Mouse (Mus musculus): ENCODE data around the gene Tmem50b. TPM values are rescaled to one million over a fixed set of nuclear protein-coding genes. Genes with fewer than 3 reads are reported as not detected.
A peak's percentile ranks its signal among the peaks of the same experiment; 100 is the strongest.

Tmem50b gene
- polyA plus RNA-seq, 1 experiment from 2014 or later, result 131 TPM

- H3K9ac ChIP-seq (ENCODE audit: low read depth, low read length), result no peak overlapping the region
- no peaks in the 10 kb centered on the region for H3K27me3 ChIP-seq (replicated peaks; ENCODE audit: control insufficient read depth, insufficient read depth, low read length)
- H3K4me3 ChIP-seq (ENCODE audit: low read length), result no peak overlapping the region
- H3K4me2 ChIP-seq (ENCODE audit: low read length), result no peak overlapping the region
- no peak for ATAC-seq
- no peak overlapping the region for H3K27ac ChIP-seq (ENCODE audit: low read depth, low read length)
- no peaks in the 10 kb centered on the region for H3K4me1 ChIP-seq (ENCODE audit: control insufficient read depth, insufficient read depth, low read depth, low read length)
- WGBS, result 74% methylated on average over 38 of the region's 38 CpGs
- no peaks in the 10 kb centered on the region for H3K9me3 ChIP-seq (ENCODE audit: control insufficient read depth, low read length)
- peaks cover 5% of the 10 kb centered on the region; the same call in 1 of the 2 replicates for H3K36me3 ChIP-seq (ENCODE audit: control insufficient read depth, insufficient read depth, low read length)
Measured at GRCm38 (mm10) chr16:91561541-91562457, 35.8 kb downstream of the Tmem50b start.

- H3K9ac ChIP-seq (ENCODE audit: low read depth, low read length), result no peak overlapping the region
- no peak overlapping the region for H3K4me2 ChIP-seq (ENCODE audit: low read length)
- WGBS, result 56% methylated on average over 9 of the region's 9 CpGs
- H3K27me3 ChIP-seq (replicated peaks; ENCODE audit: control insufficient read depth, insufficient read depth, low read length), result no peaks in the 10 kb centered on the region
- ATAC-seq, result peak; percentile 60; the same call in 1 of the 2 replicates
- no peak overlapping the region for H3K4me3 ChIP-seq (ENCODE audit: low read length)
- H3K9me3 ChIP-seq (ENCODE audit: control insufficient read depth, low read length), result no peaks in the 10 kb centered on the region
- peaks cover 5% of the 10 kb centered on the region; the same call in 1 of the 2 replicates for H3K36me3 ChIP-seq (ENCODE audit: control insufficient read depth, insufficient read depth, low read length)
- H3K4me1 ChIP-seq (ENCODE audit: control insufficient read depth, insufficient read depth, low read depth, low read length), result no peaks in the 10 kb centered on the region
- H3K27ac ChIP-seq (ENCODE audit: low read depth, low read length), result no peak overlapping the region
Measured at GRCm38 (mm10) chr16:91561099-91561498, 36.5 kb downstream of the Tmem50b start.

- peak; percentile 60; the same call in 1 of the 2 replicates for ATAC-seq
- no peak overlapping the region for H3K4me2 ChIP-seq (ENCODE audit: low read length)
Measured at GRCm38 (mm10) chr16:91557693-91558092, 39.9 kb downstream of the Tmem50b start.

GRCm38 (mm10) chr16:91557214-91557613 lies 40.4 kb downstream of the Tmem50b start:
- Histone ChIP-seq H3K36me3 (ENCODE audit: control insufficient read depth, insufficient read depth, low read length) (0 out of 2 replicates have a peak, but pooled peaks cover 2% of the 10 kb centered on the region), H3K9me3 (ENCODE audit: control insufficient read depth, low read length) (no peaks in the 10 kb centered on the region), H3K27ac (ENCODE audit: low read depth, low read length) (no peak overlapping the region), H3K4me2 (ENCODE audit: low read length) (no peak overlapping the region), H3K27me3 (replicated peaks; ENCODE audit: control insufficient read depth, insufficient read depth, low read length) (no peaks in the 10 kb centered on the region), H3K9ac (ENCODE audit: low read depth, low read length) (no peak overlapping the region), H3K4me3 (ENCODE audit: low read length) (no peak overlapping the region), H3K4me1 (ENCODE audit: control insufficient read depth, insufficient read depth, low read depth, low read length) (peaks cover 6% of the 10 kb centered on the region; the same call in 1 of the 2 replicates)
- 83% methylated on average over 7 of the region's 7 CpGs for WGBS
- no peak for ATAC-seq

More at GRCm38 (mm10) chr16:91557693-91558092, 39.9 kb downstream of the Tmem50b start:
- WGBS, result 82% methylated on average over 15 of the region's 15 CpGs
- no peak overlapping the region for H3K4me3 ChIP-seq (ENCODE audit: low read length)
- no peaks in the 10 kb centered on the region for H3K9me3 ChIP-seq (ENCODE audit: control insufficient read depth, low read length)
- no peaks in the 10 kb centered on the region for H3K27me3 ChIP-seq (replicated peaks; ENCODE audit: control insufficient read depth, insufficient read depth, low read length)
- H3K36me3 ChIP-seq (ENCODE audit: control insufficient read depth, insufficient read depth, low read length), result 0 out of 2 replicates have a peak, but pooled peaks cover 2% of the 10 kb centered on the region
- H3K27ac ChIP-seq (ENCODE audit: low read depth, low read length), result no peak overlapping the region
- H3K9ac ChIP-seq (ENCODE audit: low read depth, low read length), result no peak overlapping the region
- peaks cover 6% of the 10 kb centered on the region; the same call in 1 of the 2 replicates for H3K4me1 ChIP-seq (ENCODE audit: control insufficient read depth, insufficient read depth, low read depth, low read length)

GRCm38 (mm10) chr16:91556659-91557058 lies 40.9 kb downstream of the Tmem50b start:
- WGBS, result 84% methylated on average over 15 of the region's 15 CpGs
- no peaks in the 10 kb centered on the region for H3K36me3 ChIP-seq (ENCODE audit: control insufficient read depth, insufficient read depth, low read length)
- no peaks in the 10 kb centered on the region for H3K27me3 ChIP-seq (replicated peaks; ENCODE audit: control insufficient read depth, insufficient read depth, low read length)
- no peak overlapping the region for H3K4me3 ChIP-seq (ENCODE audit: low read length)
- no peaks in the 10 kb centered on the region for H3K9me3 ChIP-seq (ENCODE audit: control insufficient read depth, low read length)
- ATAC-seq, result no peak
- peaks cover 6% of the 10 kb centered on the region; the same call in 1 of the 2 replicates for H3K4me1 ChIP-seq (ENCODE audit: control insufficient read depth, insufficient read depth, low read depth, low read length)
- no peak overlapping the region for H3K27ac ChIP-seq (ENCODE audit: low read depth, low read length)
- H3K4me2 ChIP-seq (ENCODE audit: low read length), result no peak overlapping the region
- H3K9ac ChIP-seq (ENCODE audit: low read depth, low read length), result no peak overlapping the region

GRCm38 (mm10) chr16:91555017-91555605 lies 42.5 kb downstream of the Tmem50b start:
- no peak overlapping the region for H3K27ac ChIP-seq (ENCODE audit: low read depth, low read length)
- no peaks in the 10 kb centered on the region for H3K9me3 ChIP-seq (ENCODE audit: control insufficient read depth, low read length)
- no peak overlapping the region for H3K4me2 ChIP-seq (ENCODE audit: low read length)
- H3K4me1 ChIP-seq (ENCODE audit: control insufficient read depth, insufficient read depth, low read depth, low read length), result peaks cover 6% of the 10 kb centered on the region; the same call in 1 of the 2 replicates
- H3K36me3 ChIP-seq (ENCODE audit: control insufficient read depth, insufficient read depth, low read length), result no peaks in the 10 kb centered on the region
- ATAC-seq, result no peak
- 85% methylated on average over 8 of the region's 8 CpGs for WGBS
- no peaks in the 10 kb centered on the region for H3K27me3 ChIP-seq (replicated peaks; ENCODE audit: control insufficient read depth, insufficient read depth, low read length)
- H3K4me3 ChIP-seq (ENCODE audit: low read length), result no peak overlapping the region
- H3K9ac ChIP-seq (ENCODE audit: low read depth, low read length), result no peak overlapping the region

- H3K9me3 ChIP-seq (ENCODE audit: control insufficient read depth, low read length), result no peaks in the 10 kb centered on the region
- no peak for ATAC-seq
- peaks cover 8% of the 10 kb centered on the region for H3K4me1 ChIP-seq (ENCODE audit: control insufficient read depth, insufficient read depth, low read depth, low read length)
- H3K9ac ChIP-seq (ENCODE audit: low read depth, low read length), result no peak overlapping the region
- WGBS, result 55% methylated on average over 12 of the region's 12 CpGs
- no peak overlapping the region for H3K27ac ChIP-seq (ENCODE audit: low read depth, low read length)
- no peak overlapping the region for H3K4me3 ChIP-seq (ENCODE audit: low read length)
- H3K27me3 ChIP-seq (replicated peaks; ENCODE audit: control insufficient read depth, insufficient read depth, low read length), result no peaks in the 10 kb centered on the region
- no peaks in the 10 kb centered on the region for H3K36me3 ChIP-seq (ENCODE audit: control insufficient read depth, insufficient read depth, low read length)
- H3K4me2 ChIP-seq (ENCODE audit: low read length), result no peak overlapping the region
Measured at GRCm38 (mm10) chr16:91553625-91554024, 44.0 kb downstream of the Tmem50b start.

- Histone ChIP-seq H3K36me3 (ENCODE audit: control insufficient read depth, insufficient read depth, low read length) (no peaks in the 10 kb centered on the region), H3K9me3 (ENCODE audit: control insufficient read depth, low read length) (no peaks in the 10 kb centered on the region), H3K4me1 (ENCODE audit: control insufficient read depth, insufficient read depth, low read depth, low read length) (peaks cover 15% of the 10 kb centered on the region), H3K4me2 (ENCODE audit: low read length) (no peak overlapping the region), H3K27ac (ENCODE audit: low read depth, low read length) (no peak overlapping the region), H3K9ac (ENCODE audit: low read depth, low read length) (no peak overlapping the region), H3K4me3 (ENCODE audit: low read length) (no peak overlapping the region), H3K27me3 (replicated peaks; ENCODE audit: control insufficient read depth, insufficient read depth, low read length) (no peaks in the 10 kb centered on the region)
- 63% methylated on average over 9 of the region's 9 CpGs for WGBS
- ATAC-seq, result no peak
Measured at GRCm38 (mm10) chr16:91552072-91552471, 45.5 kb downstream of the Tmem50b start.

- Histone ChIP-seq H3K4me3 (ENCODE audit: low read length) (no peak overlapping the region), H3K27ac (ENCODE audit: low read depth, low read length) (no peak overlapping the region), H3K36me3 (ENCODE audit: control insufficient read depth, insufficient read depth, low read length) (no peaks in the 10 kb centered on the region), H3K4me2 (ENCODE audit: low read length) (no peak overlapping the region), H3K27me3 (replicated peaks; ENCODE audit: control insufficient read depth, insufficient read depth, low read length) (no peaks in the 10 kb centered on the region), H3K4me1 (ENCODE audit: control insufficient read depth, insufficient read depth, low read depth, low read length) (peaks cover 17% of the 10 kb centered on the region), H3K9ac (ENCODE audit: low read depth, low read length) (no peak overlapping the region), H3K9me3 (ENCODE audit: control insufficient read depth, low read length) (no peaks in the 10 kb centered on the region)
- 77% methylated on average over 10 of the region's 10 CpGs for WGBS
- no peak for ATAC-seq
Measured at GRCm38 (mm10) chr16:91551081-91551524, 46.5 kb downstream of the Tmem50b start.
